Mouse (Mus musculus): ENCODE results near the gene Entpd8. TPM values are rescaled to one million over a fixed set of nuclear protein-coding genes. Genes with fewer than 3 reads are reported as not detected.

Entpd8 gene
- total RNA-seq, 2 experiments from 2014 or later = not detected

DNA sequence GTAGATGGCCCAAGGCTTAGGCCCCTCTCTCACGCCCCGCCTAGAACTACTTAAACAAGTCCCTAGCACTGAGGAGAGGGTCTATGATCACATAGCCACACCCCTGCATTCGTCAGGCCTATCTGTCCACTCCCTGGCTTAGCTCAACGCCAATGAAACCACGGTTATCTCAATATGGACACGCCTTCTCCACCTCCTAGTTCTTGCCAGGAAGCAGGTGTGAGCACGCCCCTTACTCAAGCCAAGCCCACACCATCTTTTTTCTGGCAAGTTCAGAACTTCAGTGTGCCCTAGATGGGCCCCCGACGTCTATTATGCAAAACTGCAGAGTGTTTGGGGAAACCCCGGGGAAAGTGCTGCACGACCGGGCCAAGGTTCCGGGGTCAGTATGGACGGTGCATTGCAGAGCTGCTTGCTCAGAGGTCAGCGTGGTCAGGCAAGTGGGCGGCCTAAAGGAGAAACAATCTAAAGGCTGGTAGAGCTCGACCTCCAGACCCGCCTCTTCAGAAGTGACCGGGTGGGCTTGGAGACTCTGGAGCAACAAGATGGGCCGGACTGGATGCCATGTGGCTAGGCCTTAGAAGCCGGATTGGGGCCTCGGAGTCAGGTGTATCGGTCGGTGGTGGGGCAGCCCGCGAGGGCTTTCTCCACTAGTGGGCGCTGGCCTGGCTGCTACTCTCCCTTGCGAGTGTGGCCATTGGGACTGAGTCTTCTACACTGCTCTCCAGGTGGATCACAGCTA lies 15.2 kb downstream of the Entpd8 start, which contains the start of gene Noxa1:
TSS of gene Noxa1 (minus strand) at position 41 of the 742 bp plus-strand sequence.
- no peak for DNase-seq

DNA sequence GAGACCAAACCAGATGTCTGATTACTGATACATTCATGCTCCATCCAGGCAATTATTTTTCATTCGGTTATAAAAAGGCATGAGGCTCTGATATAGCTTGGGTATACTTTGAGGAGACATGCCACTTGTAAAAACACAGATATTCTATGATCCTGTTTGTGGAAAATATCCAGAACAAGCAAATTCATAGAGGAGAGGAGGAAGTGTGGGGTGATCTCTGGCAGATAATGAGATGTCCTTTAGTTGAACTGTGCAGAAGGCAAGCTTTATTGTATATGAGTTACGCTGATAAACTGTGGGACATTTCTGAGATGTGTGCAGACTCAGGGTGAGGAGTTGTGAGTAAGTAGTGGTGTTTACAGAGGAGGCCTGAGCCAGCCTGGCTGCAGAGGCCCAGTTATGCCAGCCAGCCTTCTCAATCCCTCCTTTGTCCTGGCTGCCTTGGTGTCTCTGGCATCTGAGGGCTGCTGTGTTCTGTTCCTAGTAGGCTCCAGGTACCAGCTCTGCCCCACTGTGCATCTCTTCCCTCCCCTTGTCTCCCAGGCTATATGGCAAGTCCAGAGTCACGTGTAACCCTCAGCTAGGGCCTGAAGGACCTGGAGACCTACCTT lies 18.0 kb downstream of the Entpd8 start:
- DNase-seq = no peak

- no peak for DNase-seq
Measured at GRCm38 (mm10) chr2:25098956-25099355, 18.9 kb downstream of the Entpd8 start.

DNA sequence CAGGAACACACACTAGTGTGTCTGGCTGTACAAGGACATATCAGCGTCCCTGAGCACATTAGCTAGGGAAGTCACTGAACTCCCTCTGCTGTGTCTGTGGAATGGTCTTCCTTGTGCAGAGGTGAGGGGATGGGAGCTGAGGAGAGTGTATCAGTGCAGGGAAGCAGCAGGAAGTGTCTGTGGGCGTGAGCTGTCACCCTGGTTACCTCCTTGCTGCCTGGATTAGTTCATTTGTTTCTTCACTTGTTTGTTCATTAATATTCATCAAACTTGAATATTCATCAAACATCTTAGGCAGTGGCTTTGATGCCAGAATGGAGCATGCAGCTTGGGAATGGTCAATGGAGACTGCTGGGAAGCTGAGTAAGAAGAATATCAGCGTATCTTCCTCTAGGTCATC lies 19.6 kb downstream of the Entpd8 start:
- DNase-seq = no peak

- DNase-seq = no peak
Measured at GRCm38 (mm10) chr2:25104122-25104521, 24.0 kb downstream of the Entpd8 start.

GRCm38 (mm10) chr2:25106045-25106444 lies 25.9 kb downstream of the Entpd8 start:
- no peak for DNase-seq

DNA sequence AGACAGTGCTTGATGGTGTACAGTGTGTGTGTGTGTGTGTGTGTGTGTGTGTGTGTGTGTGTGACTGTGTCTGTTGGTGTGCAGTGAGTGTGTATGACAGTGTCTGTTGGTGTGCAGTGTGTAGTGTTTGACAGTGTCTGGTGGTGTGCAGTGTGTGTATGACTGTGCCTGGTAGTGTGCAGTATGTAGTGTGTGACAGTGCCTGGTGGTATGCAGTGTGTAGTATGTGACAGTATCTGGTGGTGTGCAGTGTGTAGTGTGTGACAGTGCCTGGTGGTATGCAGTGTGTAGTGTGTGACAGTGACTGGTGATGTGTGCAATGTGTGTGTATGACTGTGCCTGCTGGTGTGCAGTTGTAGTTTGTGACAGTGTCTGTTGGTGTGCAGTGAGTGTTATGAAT lies 29.4 kb downstream of the Entpd8 start:
- no peak for DNase-seq

- peak; percentile 21 for DNase-seq
Measured at GRCm38 (mm10) chr2:25110505-25111183, 30.5 kb downstream of the Entpd8 start.

DNA sequence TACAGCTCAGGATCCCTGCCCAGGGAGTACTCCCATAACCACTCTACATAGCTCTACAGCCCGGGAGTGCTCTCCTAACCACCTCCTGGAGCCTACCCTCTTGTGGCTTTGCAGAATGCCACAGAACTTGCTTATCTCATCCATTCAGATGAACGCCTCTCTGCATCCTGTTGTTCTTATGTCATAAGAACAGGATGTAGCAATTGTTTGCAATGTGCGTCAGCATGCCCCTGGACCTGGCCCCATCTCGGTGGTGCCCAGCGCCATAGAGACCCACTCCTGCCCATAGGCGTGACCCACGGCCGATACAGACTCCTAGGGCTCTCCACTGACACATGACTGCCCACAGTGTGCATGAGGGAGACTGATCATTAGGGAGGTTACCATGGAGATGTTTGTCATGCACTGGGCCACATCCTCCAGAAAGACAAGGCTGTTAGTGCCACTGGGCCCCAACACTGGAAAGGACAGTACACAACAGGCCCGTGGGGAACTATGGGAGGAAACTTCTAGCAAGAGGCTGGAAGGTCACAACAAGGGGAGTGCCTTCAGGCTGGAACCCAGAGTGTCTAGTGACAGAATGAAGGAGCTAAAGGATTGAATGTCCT lies 31.2 kb downstream of the Entpd8 start:
- no peak for DNase-seq

DNA sequence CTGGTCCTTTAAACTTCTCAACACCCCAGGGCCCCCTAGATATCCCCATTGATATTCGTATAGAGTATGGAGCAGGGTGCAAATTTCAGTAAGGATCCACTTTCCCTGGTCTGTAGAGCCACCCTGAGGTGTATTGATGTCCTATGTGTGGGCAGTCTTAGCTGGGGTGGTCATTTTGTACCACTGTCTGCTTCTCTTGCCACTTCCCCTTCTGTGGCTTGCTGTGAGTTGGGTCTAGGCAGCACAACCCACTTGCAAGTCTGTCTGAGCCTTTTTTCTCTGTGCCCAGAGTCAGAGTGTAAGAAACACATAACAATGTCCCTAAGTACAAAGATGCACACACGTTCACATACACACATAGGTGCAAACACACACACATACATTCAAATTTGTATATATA lies 34.2 kb downstream of the Entpd8 start:
- no peak for DNase-seq

DNA sequence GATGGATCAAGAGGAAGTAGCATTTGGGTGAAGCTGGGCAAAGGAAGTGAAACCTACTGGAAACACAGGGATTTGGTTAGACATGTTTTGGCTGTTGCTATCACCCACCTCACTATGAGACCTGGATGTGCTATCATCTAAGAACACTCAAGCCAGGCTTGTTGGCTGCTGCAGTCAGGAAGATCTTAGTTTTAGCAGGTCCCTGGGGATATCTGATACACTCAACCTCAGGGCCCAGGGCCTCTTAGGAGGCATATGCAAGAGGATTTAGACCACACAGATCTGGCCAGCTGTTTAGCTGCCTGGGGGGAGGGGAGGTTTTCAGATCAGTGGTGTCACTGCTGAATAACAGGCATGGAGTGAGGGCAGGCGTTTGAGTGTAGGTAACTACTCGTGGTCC lies 35.3 kb downstream of the Entpd8 start:
- DNase-seq = no peak

GRCm38 (mm10) chr2:25120963-25121362 lies 40.9 kb downstream of the Entpd8 start:
- no peak for DNase-seq

GRCm38 (mm10) chr2:25122666-25123065 lies 42.6 kb downstream of the Entpd8 start:
- DNase-seq = no peak

GRCm38 (mm10) chr2:25123527-25123926 lies 43.4 kb downstream of the Entpd8 start:
- no peak for DNase-seq

- no peak for DNase-seq
Measured at GRCm38 (mm10) chr2:25124411-25124810, 44.3 kb downstream of the Entpd8 start.

- no peak for DNase-seq
Measured at GRCm38 (mm10) chr2:25125146-25125545, 45.0 kb downstream of the Entpd8 start.

- no peak for DNase-seq
Measured at GRCm38 (mm10) chr2:25126011-25127010, 46.2 kb downstream of the Entpd8 start.

DNA sequence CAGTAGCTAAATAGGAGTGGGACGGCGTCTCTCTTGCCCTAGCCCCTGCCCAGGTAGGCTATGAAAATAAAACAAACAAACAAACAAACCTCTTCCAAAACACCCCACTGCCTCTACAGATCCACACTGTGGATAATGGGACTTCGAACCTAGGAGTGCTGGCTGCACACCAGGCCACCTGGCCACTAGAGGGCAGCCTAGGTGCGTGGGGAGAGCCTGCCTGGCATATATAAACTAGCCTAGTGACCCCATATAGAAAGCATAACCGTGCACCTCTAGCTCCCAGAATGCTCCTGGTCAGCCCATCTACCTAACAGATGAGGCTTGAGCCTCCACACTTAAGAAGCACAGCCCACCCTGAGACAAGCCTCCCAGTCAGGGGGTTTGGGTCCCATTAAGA lies 47.1 kb downstream of the Entpd8 start:
- peak; percentile 45 for DNase-seq

DNA sequence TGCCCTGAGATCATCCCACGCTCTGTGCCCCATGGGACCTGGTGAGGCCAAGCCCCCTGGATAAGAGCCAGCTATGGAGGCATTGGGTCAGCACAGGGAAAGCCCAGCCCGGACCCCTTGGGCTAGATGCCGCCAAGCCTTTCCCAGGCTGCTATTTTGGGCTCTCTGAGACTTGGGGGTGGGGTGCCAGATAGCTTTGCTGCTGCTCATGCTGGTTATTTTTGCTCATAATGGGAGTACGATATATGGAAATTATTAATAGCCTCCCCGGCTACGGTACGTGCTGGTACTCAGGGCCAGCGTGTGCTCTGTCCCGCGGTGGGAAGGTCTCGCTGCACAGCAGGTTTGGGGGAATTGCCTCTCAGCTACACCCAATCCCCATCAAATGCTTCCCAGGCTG lies 48.0 kb downstream of the Entpd8 start:
- DNase-seq = peak; percentile 44

GRCm38 (mm10) chr2:25131601-25132000 lies 51.5 kb downstream of the Entpd8 start:
- DNase-seq = no peak
